14 mouse cellular contexts compared by ENCODE assay signal in the genomic region with DNA sequence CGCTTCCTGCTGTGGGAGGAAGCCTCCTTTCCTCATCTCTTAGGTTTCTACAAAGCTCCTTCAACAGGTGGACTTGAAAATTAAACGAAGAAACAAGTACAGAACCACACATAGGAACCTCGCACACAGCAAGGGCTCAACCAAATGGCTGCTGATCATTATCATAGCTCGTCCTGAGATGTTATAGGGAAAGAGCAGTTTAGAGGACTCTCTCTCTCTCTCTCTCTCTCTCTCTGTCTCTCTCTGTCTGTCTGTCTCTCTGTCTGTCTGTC. TPM values are rescaled to one million over a fixed set of nuclear protein-coding genes. Genes with fewer than 3 reads are reported as not detected.
DNase-seq lines count a peak whose midpoint lies in the region; ATAC-seq and TF ChIP-seq lines count a peak whose summit lies in the region.
"Had no signal": no experiment of that assay in that cellular context is flagged by ENCODE, and none has a peak within 500 bp of the region (broad histone marks: within the 10 kb centered on the region; RNA-seq: fewer than 3 reads in every experiment).

No protein-coding gene starts in this region.

- WGBS in neural tube, embryonic 11.5 days, result 30% methylated on average over 4 of the region's 4 CpGs
- 18% methylated on average over 4 of the region's 4 CpGs for WGBS in hindbrain, embryonic 15.5 days
- 20% methylated on average over 4 of the region's 4 CpGs for WGBS in midbrain, embryonic 15.5 days
- WGBS in kidney, adult 2 months, result 75% methylated on average over 4 of the region's 4 CpGs

- no peak for TF ChIP-seq POLR2A in kidney, adult 2 months (IDR thresholded peaks at IDR 0.05; ENCODE audit: low read depth, low read length)

- H3K4me3 ChIP-seq in neural tube, embryonic 11.5 days (ENCODE audit: low read depth, low read length), result no peak overlapping the region
- no peak overlapping the region for H3K4me3 ChIP-seq in hindbrain, embryonic 15.5 days
- no peak overlapping the region for H3K4me3 ChIP-seq in midbrain, embryonic 15.5 days
- H3K4me3 ChIP-seq in kidney, adult 2 months (ENCODE audit: insufficient read depth, low read depth, low read length), result no peak overlapping the region
- H3K4me3 ChIP-seq: embryonic facial prominence, embryonic 15.5 days; intestine, embryonic 15.5 days; limb, embryonic 12.5 days; liver, embryonic 12.5 days had no signal

- H3K27me3 ChIP-seq in neural tube, embryonic 11.5 days (ENCODE audit: control insufficient read depth, insufficient read depth, low read length), result no peaks in the 10 kb centered on the region
- no peaks in the 10 kb centered on the region for H3K27me3 ChIP-seq in hindbrain, embryonic 15.5 days
- no peaks in the 10 kb centered on the region for H3K27me3 ChIP-seq in midbrain, embryonic 15.5 days (replicated peaks)
- H3K27me3 ChIP-seq in kidney, adult 2 months (replicated peaks; ENCODE audit: control insufficient read depth, insufficient read depth, low read length), result no peaks in the 10 kb centered on the region
- H3K27me3 ChIP-seq: embryonic facial prominence, embryonic 15.5 days; intestine, embryonic 15.5 days had no signal

- no peak for TF ChIP-seq CTCF in kidney, adult 2 months (conservative IDR thresholded peaks at IDR 0.05; ENCODE audit: insufficient read depth, insufficient read length, low read depth, low read length)

- H3K9me3 ChIP-seq in neural tube, embryonic 11.5 days (ENCODE audit: control insufficient read depth, low read length), result no peaks in the 10 kb centered on the region
- no peaks in the 10 kb centered on the region for H3K9me3 ChIP-seq in hindbrain, embryonic 15.5 days
- no peaks in the 10 kb centered on the region for H3K9me3 ChIP-seq in midbrain, embryonic 15.5 days
- H3K9me3 ChIP-seq: embryonic facial prominence, embryonic 15.5 days; intestine, embryonic 15.5 days; limb, embryonic 12.5 days; liver, embryonic 12.5 days had no signal

- H3K4me1 ChIP-seq in neural tube, embryonic 11.5 days (ENCODE audit: control insufficient read depth, insufficient read depth, low read length), result peaks cover 37% of the 10 kb centered on the region
- peaks cover 77% of the 10 kb centered on the region for H3K4me1 ChIP-seq in hindbrain, embryonic 15.5 days (replicated peaks)
- H3K4me1 ChIP-seq in midbrain, embryonic 15.5 days, result peaks cover 47% of the 10 kb centered on the region
- H3K4me1 ChIP-seq in kidney, adult 2 months (ENCODE audit: control insufficient read depth, insufficient read depth, low read length), result peaks cover 7% of the 10 kb centered on the region; the same call in 1 of the 2 replicates
- H3K4me1 ChIP-seq: liver, embryonic 12.5 days had no signal

- ATAC-seq in neural tube, embryonic 11.5 days (ENCODE audit: insufficient read depth, low FRiP score, low TSS enrichment), result no peak
- ATAC-seq in hindbrain, embryonic 15.5 days (ENCODE audit: low FRiP score, low read depth), result no peak
- ATAC-seq in midbrain, embryonic 15.5 days (replicated peaks), result no peak
- ATAC-seq in cerebellum, adult (ENCODE audit: insufficient number of reproducible peaks, low FRiP score, low TSS enrichment), result no peak
- ATAC-seq: intestine, embryonic 15.5 days; liver, embryonic 12.5 days had no signal

- peak overlapping the region; percentile 27; the same call in 1 of the 2 replicates for H3K4me2 ChIP-seq in neural tube, embryonic 11.5 days (ENCODE audit: low read depth)
- no peak overlapping the region; the same call in 1 of the 2 replicates for H3K4me2 ChIP-seq in hindbrain, embryonic 15.5 days
- H3K4me2 ChIP-seq in midbrain, embryonic 15.5 days, result no peak overlapping the region
- H3K4me2 ChIP-seq: embryonic facial prominence, embryonic 15.5 days; intestine, embryonic 15.5 days; limb, embryonic 12.5 days; liver, embryonic 12.5 days had no signal

- no peak overlapping the region for H3K9ac ChIP-seq in neural tube, embryonic 11.5 days (ENCODE audit: low read length)
- no peak overlapping the region for H3K9ac ChIP-seq in hindbrain, embryonic 15.5 days
- H3K9ac ChIP-seq in midbrain, embryonic 15.5 days, result no peak overlapping the region
- H3K9ac ChIP-seq: embryonic facial prominence, embryonic 15.5 days; intestine, embryonic 15.5 days; limb, embryonic 12.5 days; liver, embryonic 12.5 days had no signal

- H3K27ac ChIP-seq in neural tube, embryonic 11.5 days (ENCODE audit: low read depth, low read length), result peak overlapping the region; percentile 78
- H3K27ac ChIP-seq in hindbrain, embryonic 15.5 days (replicated peaks), result peak overlapping the region; percentile 63
- peak overlapping the region; percentile 12; the same call in 1 of the 2 replicates for H3K27ac ChIP-seq in midbrain, embryonic 15.5 days
- H3K27ac ChIP-seq in kidney, adult 2 months (ENCODE audit: insufficient read depth, low read depth, low read length), result no peak overlapping the region
- H3K27ac ChIP-seq: embryonic facial prominence, embryonic 15.5 days; intestine, embryonic 15.5 days; limb, embryonic 12.5 days; liver, embryonic 12.5 days had no signal

- no peak for DNase-seq in neural tube, embryonic 11.5 days (ENCODE audit: low spot score)
- DNase-seq in neural tube, embryonic 10.5 days (ENCODE audit: extremely low spot score, low spot score), result no peak
- no peak for DNase-seq in kidney, adult 2 months
- DNase-seq in cerebellum, postnatal 25 days, result no peak
- DNase-seq: adrenal gland, adult 2 months; lung, adult 2 months; thymus, postnatal 4 days had no signal

- H3K36me3 ChIP-seq in neural tube, embryonic 11.5 days (ENCODE audit: control insufficient read depth, insufficient read depth, low read length), result peaks cover 4% of the 10 kb centered on the region
- peaks cover 23% of the 10 kb centered on the region for H3K36me3 ChIP-seq in hindbrain, embryonic 15.5 days
- H3K36me3 ChIP-seq in midbrain, embryonic 15.5 days (replicated peaks), result peaks cover 12% of the 10 kb centered on the region
- H3K36me3 ChIP-seq in kidney, adult 2 months (ENCODE audit: control insufficient read depth, insufficient read depth, low read length), result no peaks in the 10 kb centered on the region

RNA-seq across cellular contexts. Expression of a gene that starts 7.1 kb away (rescaled TPM):
- polyA plus RNA-seq in neural tube, embryonic 11.5 days (2014; fragmentation: Nextera tagmentation; extraction: Ambion mirVana), result 60.1 and 71.8 TPM in 2 replicates
- 40.0 and 42.2 TPM in 2 replicates for polyA plus RNA-seq in hindbrain, embryonic 15.5 days (2015; fragmentation: Nextera tagmentation; extraction: Ambion mirVana)
- polyA plus RNA-seq in midbrain, embryonic 15.5 days (2015; fragmentation: Nextera tagmentation; extraction: Ambion mirVana), result 43.3 and 43.4 TPM in 2 replicates
- 10.6 and 11.3 TPM in 2 replicates for polyA plus RNA-seq in kidney, adult 2 months (2012; rRNA removed)

RNA-seq across cellular contexts. Expression of a gene that starts 33.5 kb away (rescaled TPM):
- polyA plus RNA-seq in neural tube, embryonic 11.5 days (2014; fragmentation: Nextera tagmentation; extraction: Ambion mirVana), result 1.1 and 1.2 TPM in 2 replicates
- 0.61 and 0.88 TPM in 2 replicates for polyA plus RNA-seq in hindbrain, embryonic 15.5 days (2015; fragmentation: Nextera tagmentation; extraction: Ambion mirVana)
- 0.62 and 0.73 TPM in 2 replicates for polyA plus RNA-seq in midbrain, embryonic 15.5 days (2015; fragmentation: Nextera tagmentation; extraction: Ambion mirVana)
- 3.8 and 7.4 TPM in 2 replicates for polyA plus RNA-seq in kidney, adult 2 months (2012; rRNA removed)

RNA-seq across cellular contexts. Expression of a gene that starts 51.4 kb away (rescaled TPM):
- polyA plus RNA-seq in neural tube, embryonic 11.5 days (2014; fragmentation: Nextera tagmentation; extraction: Ambion mirVana), result 22.5 and 24.5 TPM in 2 replicates
- 6.6 and 7.9 TPM in 2 replicates for polyA plus RNA-seq in hindbrain, embryonic 15.5 days (2015; fragmentation: Nextera tagmentation; extraction: Ambion mirVana)
- polyA plus RNA-seq in midbrain, embryonic 15.5 days (2015; fragmentation: Nextera tagmentation; extraction: Ambion mirVana), result 5.0 and 6.0 TPM in 2 replicates
- polyA plus RNA-seq in kidney, adult 2 months (2012; rRNA removed), result 0.45 and 1.4 TPM in 2 replicates
